Mouse (Mus musculus) spleen, postnatal 0 days (tissue): ENCODE measurements around the gene Gpr55. TPM values are rescaled to one million over a fixed set of nuclear protein-coding genes. Genes with fewer than 3 reads are reported as not detected.

Experiments used
- polyA plus RNA-seq: library from polyadenylated mRNA; unstranded; fragments of >200 nt; fragmentation: Nextera tagmentation; extraction: Ambion mirVana; gene quantifications from 2 replicates; pipeline ENCODE4 v1.2.1, GENCODE M21; 2015

Gpr55 gene
- polyA plus RNA-seq = 0.07 and 0.08 TPM in 2 replicates

DNA sequence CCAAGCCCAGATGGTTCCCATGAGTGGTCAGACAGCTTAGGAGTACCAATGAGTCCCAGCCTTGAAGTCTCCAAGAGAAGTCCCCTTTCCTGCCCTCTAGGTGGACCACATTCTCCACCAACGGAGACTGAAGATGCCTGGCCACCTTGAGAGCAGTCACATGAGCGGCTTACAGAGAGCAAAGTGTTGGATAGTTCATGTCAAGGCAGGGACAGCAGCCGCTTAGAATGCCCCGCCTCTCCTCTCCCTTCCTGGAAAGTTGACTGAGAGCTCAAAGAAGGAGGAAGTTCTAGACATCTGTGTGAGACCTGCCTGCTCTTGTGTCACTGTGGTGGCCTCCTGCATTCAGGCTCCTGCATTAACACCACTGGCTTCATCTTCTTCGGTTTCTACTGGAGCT, at the start of gene Gpr55:
TSS of gene Gpr55 (minus strand) at position 135 of the 400 bp plus-strand sequence.

GRCm38 (mm10) chr1:85928057-85928687, 32.6 kb downstream of the Gpr55 start, which contains the start of gene 4933407L21Rik:
TSS of gene 4933407L21Rik (plus strand) at chr1:85928483.

GRCm38 (mm10) chr1:85894231-85894747, 66.5 kb downstream of the Gpr55 start, which contains the start of gene Itm2c:
TSS of gene Itm2c (plus strand) at chr1:85894281.

Other genes starting within 250 kb of the Gpr55 start
- 9.0 and 11.9 TPM in 2 replicates for gene A630001G21Rik, start 182.4 kb downstream of the Gpr55 start, polyA plus RNA-seq
- gene Cab39, start 167.6 kb downstream of the Gpr55 start, polyA plus RNA-seq = 20.7 and 23.5 TPM in 2 replicates
- 63.4 and 90.7 TPM in 2 replicates for gene Itm2c, start 66.7 kb downstream of the Gpr55 start, polyA plus RNA-seq
- not detected in 2 replicates for gene 4933407L21Rik, start 32.5 kb downstream of the Gpr55 start, polyA plus RNA-seq
- gene Spata3, start 55.8 kb upstream of the Gpr55 start, polyA plus RNA-seq = not detected in 2 replicates
- gene 2810459M11Rik, start 84.9 kb upstream of the Gpr55 start, polyA plus RNA-seq = 0.07 TPM in 1 of 2 replicates, not detected in the other
- 88.7 and 93.5 TPM in 2 replicates for gene Psmd1, start 103.4 kb upstream of the Gpr55 start, polyA plus RNA-seq
- gene Htr2b, start 151.0 kb upstream of the Gpr55 start, polyA plus RNA-seq = 0.27 and 0.30 TPM in 2 replicates
- not detected in 2 replicates for gene Gm21972, start 172.6 kb upstream of the Gpr55 start, polyA plus RNA-seq
- 14.0 and 16.5 TPM in 2 replicates for gene Armc9, start 193.8 kb upstream of the Gpr55 start, polyA plus RNA-seq